Mouse (Mus musculus) heart, adult 2 months (tissue): Measurements from ENCODE around the gene Alpk1. TPM values are rescaled to one million over a fixed set of nuclear protein-coding genes. Genes with fewer than 3 reads are reported as not detected.

ENCODE experiments used
- DNase-seq, 2 experiments: peaks; one replicate each; pipeline ENCODE4 v3.0.0; 2021
- H3K27ac ChIP-seq: fragments of 200-600 bp; 2 replicates; pipeline ENCODE4 v1.8.1; 2022
- H3K27me3 ChIP-seq: fragments of 200-500 bp; 2 replicates; pipeline ENCODE4 v1.6.1; 2012; ENCODE audit warnings: mild to moderate bottlenecking, low read length, inconsistent platforms, mixed read lengths; ENCODE audit not compliant: control insufficient read depth, insufficient read depth
- H3K36me3 ChIP-seq: fragments of 200-500 bp; 2 replicates; pipeline ENCODE4 v1.6.1; 2012; ENCODE audit warnings: low read length, inconsistent platforms; ENCODE audit not compliant: control insufficient read depth, insufficient read depth
- H3K4me1 ChIP-seq: fragments of 200-500 bp; 2 replicates; pipeline ENCODE4 v1.6.1; 2011; ENCODE audit warnings: low read length; ENCODE audit not compliant: control insufficient read depth, insufficient read depth
- H3K4me3 ChIP-seq: fragments of 200-600 bp; 2 replicates; pipeline ENCODE4 v1.8.1; 2022
- H3K79me2 ChIP-seq: fragments of 200-500 bp; replicated peaks from 2 replicates; pipeline ENCODE4 v1.6.1; 2012; ENCODE audit warnings: mild to moderate bottlenecking, inconsistent platforms, low read length, moderate library complexity, mixed read lengths; ENCODE audit not compliant: control insufficient read depth, insufficient read depth
- H3K9ac ChIP-seq: fragments of 200-500 bp; 2 replicates; pipeline ENCODE4 v1.6.1; 2012; ENCODE audit warnings: low read depth, mild to moderate bottlenecking, control low read depth, inconsistent platforms, low read length, mixed read lengths
- CTCF ChIP-seq: fragments of 200-600 bp; IDR thresholded peaks from 2 replicates; pipeline ENCODE4 v1.8.1; 2022; ENCODE audit warnings: antibody characterized with exemption, mild to moderate bottlenecking, moderate library complexity
- EP300 ChIP-seq: fragments of 200-500 bp; IDR thresholded peaks from 2 replicates; pipeline ENCODE4 v1.6.1; 2011; ENCODE audit warnings: low read depth, low read length, control low read depth; ENCODE audit not compliant: insufficient read depth
- POLR2A ChIP-seq: fragments of 200-500 bp; IDR thresholded peaks from 2 replicates; pipeline ENCODE4 v1.6.1; 2011; ENCODE audit warnings: mild to moderate bottlenecking, low read depth, low read length, control low read depth; ENCODE audit not compliant: insufficient read depth
- WGBS: fragments of 180-500 bp; shearing (Covaris S2); methylation state at CpG from one replicate; pipeline ENCODE4 v1.1.7; 2018; 5-methylcytosine and 5-hydroxymethylcytosine counted together
- intact Hi-C: fragments of 180-260 bp; cut with DNase I; formaldehyde crosslinking; loops from one replicate; pipeline ENCODE4 v1.15.1; 2025
- polyA plus RNA-seq: library from polyadenylated mRNA; depleted of rRNA; stranded (reverse); fragments of >200 nt; gene quantifications from 2 replicates; pipeline ENCODE4 v1.2.3, GENCODE M21; 2012
- total RNA-seq, 2 experiments: library from RNA; stranded (reverse); gene quantifications; 2 replicates each; pipeline ENCODE4 v1.2.3; 2021

Alpk1 gene
- total and polyA plus RNA-seq, 3 experiments, result 1.4 to 3.0 (median 2.4) TPM

DNA sequence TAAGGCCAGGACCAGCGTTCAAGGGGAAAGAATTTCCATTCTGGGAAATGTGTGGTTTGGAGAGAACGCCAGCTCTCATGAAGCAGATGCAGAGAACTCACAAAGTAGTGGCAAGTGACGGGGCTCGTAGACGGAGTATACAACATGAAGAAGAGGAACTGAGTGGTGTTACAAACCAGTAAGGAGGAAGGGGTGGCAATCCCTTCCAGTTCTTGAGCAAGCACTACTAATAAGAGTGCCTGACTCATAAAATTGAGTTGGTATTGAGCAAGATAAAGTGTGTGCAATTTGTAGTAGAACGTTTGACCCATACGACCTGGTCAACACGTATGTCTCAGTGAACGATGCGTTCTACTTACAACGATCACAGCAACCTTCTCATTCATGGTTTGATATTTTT, 11.2 kb downstream of the Alpk1 start:
- TF ChIP-seq EP300 (no peak), CTCF (no peak), POLR2A (no peak)
- H3K36me3 ChIP-seq, result no peaks in the 10 kb centered on the region
- H3K79me2 ChIP-seq, result no peaks in the 10 kb centered on the region
- no peaks in the 10 kb centered on the region for H3K4me1 ChIP-seq
- no peak overlapping the region for H3K9ac ChIP-seq
- 79% methylated on average over 11 of the region's 11 CpGs for WGBS
- intact Hi-C loops, result no loop called here
- H3K4me3 ChIP-seq, result no peak overlapping the region
- no peaks in the 10 kb centered on the region for H3K27me3 ChIP-seq
- DNase-seq, result no peak
- H3K27ac ChIP-seq, result no peak overlapping the region

DNA sequence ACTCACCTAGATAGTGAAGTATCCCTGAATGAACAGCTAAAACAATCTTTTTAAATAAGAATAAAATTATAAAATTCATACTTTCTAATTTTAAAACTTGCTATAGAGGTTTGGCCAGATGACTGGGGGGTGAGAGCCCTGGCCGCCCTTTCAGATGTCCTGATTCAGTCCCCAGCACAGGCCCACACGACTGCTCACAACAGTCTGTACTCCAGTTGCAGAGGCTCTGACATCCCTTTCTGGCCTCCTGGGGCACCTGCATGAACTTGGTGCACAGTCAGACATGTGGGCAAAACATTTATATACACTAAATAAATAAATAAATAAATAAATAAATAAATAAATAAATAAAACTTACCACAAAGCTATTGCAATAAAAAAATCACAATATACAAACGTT, 14.4 kb downstream of the Alpk1 start:
- WGBS, result 69% methylated on average over 3 of the region's 3 CpGs
- H3K27me3 ChIP-seq, result no peaks in the 10 kb centered on the region
- intact Hi-C loops, result no loop called here

GRCm38 (mm10) chr3:127764541-127764940, 15.8 kb downstream of the Alpk1 start:
- Histone ChIP-seq H3K36me3 (no peaks in the 10 kb centered on the region), H3K27ac (no peak overlapping the region), H3K79me2 (no peaks in the 10 kb centered on the region), H3K27me3 (no peaks in the 10 kb centered on the region), H3K9ac (no peak overlapping the region), H3K4me3 (no peak overlapping the region), H3K4me1 (no peaks in the 10 kb centered on the region)
- WGBS, result 73% methylated on average over 5 of the region's 5 CpGs
- intact Hi-C loops, result loop anchor here (5.0 kb wide), 1 partner anchor 183 kb away; no protein-coding TSS in a partner anchor
- no peak for DNase-seq
- TF ChIP-seq POLR2A (no peak), CTCF (peak; percentile 24; the same call in 1 of the 2 replicates)

More for the DNA sequence above, 14.4 kb downstream of the Alpk1 start:
- no peak for TF ChIP-seq CTCF
- TF ChIP-seq POLR2A, result no peak
- TF ChIP-seq EP300, result no peak
- H3K79me2 ChIP-seq, result no peaks in the 10 kb centered on the region
- H3K9ac ChIP-seq, result no peak overlapping the region
- H3K36me3 ChIP-seq, result no peaks in the 10 kb centered on the region
- H3K4me3 ChIP-seq, result no peak overlapping the region
- DNase-seq, result no peak
- no peaks in the 10 kb centered on the region for H3K4me1 ChIP-seq
- H3K27ac ChIP-seq, result no peak overlapping the region

- 18% methylated on average over 7 of the region's 7 CpGs for WGBS
- no peaks in the 10 kb centered on the region for H3K79me2 ChIP-seq
- intact Hi-C loops, result loop anchor here (2.0 to 5.0 kb wide), 3 partner anchors 138 to 190 kb away; no protein-coding TSS in a partner anchor
- no peaks in the 10 kb centered on the region for H3K4me1 ChIP-seq
- no peak overlapping the region for H3K4me3 ChIP-seq
- no peaks in the 10 kb centered on the region for H3K36me3 ChIP-seq
- no peak overlapping the region for H3K9ac ChIP-seq
- no peak overlapping the region for H3K27ac ChIP-seq
- peak; percentile 68 to 83 for DNase-seq
- no peak for TF ChIP-seq EP300
- TF ChIP-seq CTCF, result peak; percentile 83
- no peak for TF ChIP-seq POLR2A
- no peaks in the 10 kb centered on the region for H3K27me3 ChIP-seq
Measured at GRCm38 (mm10) chr3:127763076-127763612, 17.2 kb downstream of the Alpk1 start.

DNA sequence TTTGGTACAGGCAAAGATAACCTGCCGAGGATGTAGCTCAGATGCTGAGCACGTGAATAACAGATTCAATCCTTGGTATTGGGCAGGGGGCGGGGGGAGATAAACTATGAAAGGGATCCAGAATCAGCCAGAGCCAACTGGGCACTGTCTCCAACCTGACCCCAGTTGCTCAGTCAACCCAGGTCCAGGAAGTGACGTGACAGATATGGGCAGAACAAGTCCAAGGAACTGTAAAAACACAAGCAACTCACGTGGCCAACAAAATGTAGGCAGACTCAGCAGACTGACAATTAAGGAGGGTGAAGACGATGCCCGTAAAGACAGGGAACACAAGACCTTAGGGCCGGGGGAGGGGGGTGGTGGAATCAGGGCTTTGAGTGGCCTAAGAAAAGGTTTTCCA, 17.9 kb downstream of the Alpk1 start:
- no peak overlapping the region for H3K9ac ChIP-seq
- H3K79me2 ChIP-seq, result no peaks in the 10 kb centered on the region
- H3K27me3 ChIP-seq, result no peaks in the 10 kb centered on the region
- TF ChIP-seq EP300, result no peak
- no peak for TF ChIP-seq CTCF
- TF ChIP-seq POLR2A, result no peak
- H3K36me3 ChIP-seq, result no peaks in the 10 kb centered on the region
- intact Hi-C loops, result loop anchor here (2.0 to 5.0 kb wide), 3 partner anchors 138 to 190 kb away; no protein-coding TSS in a partner anchor
- DNase-seq, result no peak
- WGBS, result 70% methylated on average over 8 of the region's 8 CpGs
- H3K4me3 ChIP-seq, result no peak overlapping the region
- H3K27ac ChIP-seq, result no peak overlapping the region
- H3K4me1 ChIP-seq, result no peaks in the 10 kb centered on the region

DNA sequence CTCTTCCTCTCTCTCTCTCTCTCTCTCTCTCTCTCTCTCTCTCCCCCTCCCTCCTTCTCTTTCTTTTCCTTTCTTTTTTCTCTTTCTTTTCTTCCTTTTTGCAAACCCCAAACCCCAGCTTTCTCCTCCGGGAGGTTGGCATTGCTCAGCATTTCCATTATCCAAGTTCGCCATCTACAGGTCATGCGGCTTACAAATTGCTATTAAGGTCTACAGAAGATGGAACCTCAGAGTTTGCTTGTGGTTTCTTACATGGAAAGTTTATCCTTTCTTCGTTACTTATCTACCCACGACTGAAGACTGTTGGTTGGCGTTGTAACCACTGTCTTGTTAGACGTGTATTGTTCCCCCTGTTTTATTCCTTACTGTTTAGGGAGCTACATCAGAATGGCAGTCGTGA, 21.1 kb downstream of the Alpk1 start:
- H3K27me3 ChIP-seq, result no peaks in the 10 kb centered on the region
- no peaks in the 10 kb centered on the region for H3K36me3 ChIP-seq
- TF ChIP-seq EP300, result no peak
- peak; percentile 54 for TF ChIP-seq CTCF
- TF ChIP-seq POLR2A, result no peak
- no peak overlapping the region for H3K9ac ChIP-seq
- intact Hi-C loops, result no loop called here
- no peak overlapping the region for H3K27ac ChIP-seq
- no peak for DNase-seq
- H3K79me2 ChIP-seq, result no peaks in the 10 kb centered on the region
- H3K4me3 ChIP-seq, result no peak overlapping the region
- H3K4me1 ChIP-seq, result no peaks in the 10 kb centered on the region
- 24% methylated on average over 8 of the region's 8 CpGs for WGBS
